Mouse (Mus musculus) T-helper 17 cell (primary cell): ENCODE data around the gene Rfx7.

Experiments
- in situ Hi-C, 2 experiments: fragments of 300-600 bp; cut with MboI, MseI; formaldehyde crosslinking; loops; 1 replicate in 1 of 2; 2 replicates in 1 of 2; pipeline ENCODE4 v1.15.1; 2025; ENCODE audit warnings: high pct_unique_total_duplicates in 2 of 2

Rfx7 gene

DNA sequence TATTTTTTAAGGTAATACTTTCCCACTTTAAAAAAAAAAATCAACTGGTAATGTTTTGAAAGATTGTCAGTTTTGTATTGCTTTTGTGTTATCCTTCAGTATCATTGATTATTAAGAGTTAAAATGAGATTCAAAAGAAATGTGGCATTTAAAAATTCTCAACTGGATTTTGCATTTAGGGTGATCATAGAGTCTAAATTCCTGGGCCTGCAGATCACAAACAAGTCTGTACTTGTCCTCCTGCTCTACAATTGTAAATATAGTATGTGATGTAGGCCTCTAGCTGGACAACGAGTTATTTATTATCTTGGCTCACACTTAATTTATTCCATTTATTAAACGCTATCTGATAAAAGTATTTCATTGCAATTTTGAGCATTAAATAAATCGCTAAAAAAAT, 3.4 kb downstream of the Rfx7 start:
- in situ Hi-C loops: loop anchor here in 1 of 2 experiments (10.0 kb wide), 1 partner anchor 419 kb away; the partner anchor contains the start of genes Dyx1c1 and Gm44503

DNA sequence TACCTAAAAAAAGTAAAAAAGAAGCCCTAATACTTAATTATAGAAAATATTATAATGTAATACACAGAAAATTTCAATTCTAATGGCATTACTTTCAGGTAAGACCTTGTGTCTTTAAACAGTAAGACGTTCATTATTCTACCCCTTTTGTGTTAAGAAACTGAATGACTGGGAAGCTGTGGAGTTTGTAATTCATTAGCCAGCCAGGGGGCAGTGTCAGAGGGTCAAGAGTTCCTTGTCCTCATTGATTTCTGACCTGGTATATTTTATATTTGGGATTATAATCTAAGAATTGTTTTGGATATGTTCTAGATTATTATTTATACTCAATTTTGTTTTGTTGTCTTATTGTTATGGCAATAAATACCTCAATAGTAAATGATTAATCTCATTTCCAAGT, 5.0 kb downstream of the Rfx7 start:
- in situ Hi-C loops: loop anchor here in 1 of 2 experiments (10.0 kb wide), 1 partner anchor 418 kb away; the partner anchor contains the start of genes Dyx1c1 and Gm44503

DNA sequence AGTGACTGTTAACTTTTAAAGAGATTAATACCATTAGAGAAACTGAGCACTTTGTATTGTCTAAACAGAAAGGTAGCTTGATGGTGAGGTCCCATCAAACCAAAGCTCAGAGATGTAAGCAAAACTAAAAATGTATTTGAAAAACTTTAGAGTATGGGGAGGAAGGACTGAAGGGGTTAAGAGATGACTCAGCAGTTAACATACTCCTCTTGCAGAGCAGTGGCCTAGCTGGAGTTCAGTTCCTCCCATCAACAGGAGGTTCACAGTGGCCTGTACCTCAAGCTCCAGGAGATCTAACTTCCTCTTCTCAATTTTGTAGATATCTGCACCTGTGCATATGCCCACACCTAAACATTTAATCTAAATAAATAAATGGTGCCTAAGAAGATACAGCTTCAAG, 11.6 kb downstream of the Rfx7 start:
- in situ Hi-C loops: no loop called here

DNA sequence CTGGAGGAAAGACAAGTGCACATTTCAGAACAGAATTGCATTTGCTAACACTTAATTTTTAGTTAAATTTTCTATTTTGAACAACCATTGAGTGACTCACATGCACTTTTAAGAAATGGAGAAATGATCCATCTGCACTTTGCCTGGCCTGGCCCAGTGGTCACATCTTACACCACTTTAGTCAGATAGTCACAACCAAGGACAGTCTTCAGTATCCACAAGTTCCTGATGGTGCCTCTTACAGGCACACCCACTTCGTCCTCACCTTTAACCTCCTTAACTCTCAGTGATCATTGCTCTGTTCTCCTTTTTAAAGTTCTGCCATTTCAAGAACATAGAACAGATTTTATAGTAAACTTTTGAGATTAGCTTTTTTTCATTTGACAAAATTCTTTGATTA, 26.7 kb downstream of the Rfx7 start:
- in situ Hi-C loops: no loop called here

DNA sequence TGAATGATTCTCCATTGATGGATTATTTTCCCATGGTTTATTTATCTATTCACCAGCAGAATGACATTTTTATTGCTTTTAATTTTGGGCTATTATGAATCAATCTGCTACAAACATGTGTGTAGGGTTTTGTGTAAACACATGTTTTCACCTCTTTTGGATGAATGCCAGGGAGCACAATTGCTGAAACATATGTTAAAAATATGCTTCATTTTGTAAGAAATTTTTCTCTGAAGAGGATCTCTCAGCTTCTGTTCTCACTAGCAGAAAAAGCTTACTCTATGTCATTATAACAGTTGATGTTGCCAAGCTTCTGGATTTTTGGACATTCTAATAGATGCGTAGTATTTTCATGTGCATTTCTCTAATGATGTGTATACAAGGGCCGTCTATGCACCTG, 28.3 kb downstream of the Rfx7 start:
- in situ Hi-C loops: no loop called here

DNA sequence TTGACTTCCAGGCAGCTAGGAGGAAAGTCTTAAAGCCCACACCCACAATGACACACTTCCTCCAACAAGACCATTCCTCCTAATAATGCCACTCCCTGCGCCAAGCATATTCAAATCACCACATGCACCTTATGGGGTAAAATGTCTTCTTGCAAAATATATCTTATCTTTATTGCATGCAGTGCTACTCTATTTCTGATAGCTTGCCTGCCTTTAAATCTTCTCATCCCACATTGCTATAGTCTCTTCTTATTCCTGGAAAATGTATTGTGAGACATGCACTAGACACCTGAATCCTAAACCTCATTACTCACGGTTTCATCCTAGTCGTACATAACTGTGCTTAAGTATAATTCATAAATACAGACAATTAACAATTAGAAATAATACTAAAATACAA, 31.2 kb downstream of the Rfx7 start:
- in situ Hi-C loops: no loop called here

DNA sequence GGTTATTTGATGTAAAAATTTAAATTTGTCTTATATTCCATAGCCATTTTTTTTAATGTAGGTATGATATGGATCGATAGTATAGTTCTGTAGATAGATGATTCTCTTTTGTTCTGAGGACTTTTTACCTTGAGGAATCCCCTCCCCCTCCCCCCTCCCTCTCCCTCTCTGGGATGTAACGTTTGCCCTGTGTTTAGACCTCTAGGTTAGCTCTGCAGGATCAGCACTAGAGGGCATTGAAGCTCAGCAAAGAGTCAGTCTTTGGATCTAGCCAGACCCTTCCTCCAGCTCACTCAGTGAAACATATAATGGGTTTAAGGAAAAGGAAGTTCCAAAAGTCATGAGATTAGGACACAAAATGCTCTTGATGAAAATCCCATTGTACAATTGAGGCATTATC, 35.1 kb downstream of the Rfx7 start:
- in situ Hi-C loops: no loop called here

DNA sequence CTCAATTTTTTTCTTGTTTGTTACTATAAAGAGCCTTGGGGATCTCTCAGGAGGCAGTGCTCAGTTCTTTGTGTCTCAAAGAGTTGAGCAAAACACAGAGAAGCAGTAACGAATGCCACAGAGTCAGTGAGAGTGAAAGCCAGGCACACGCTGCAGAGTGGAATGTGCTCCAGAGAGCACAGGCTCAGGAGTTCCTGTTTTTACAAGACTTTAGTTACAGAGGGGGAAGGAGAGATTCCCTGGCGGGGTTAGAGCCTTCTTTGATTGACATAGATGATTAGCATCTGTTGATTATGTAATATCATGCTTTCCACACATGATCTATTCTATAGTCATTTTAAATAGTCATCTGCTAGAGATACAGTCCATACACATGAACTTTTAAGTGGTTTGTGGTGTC, 48.2 kb downstream of the Rfx7 start:
- in situ Hi-C loops: no loop called here

DNA sequence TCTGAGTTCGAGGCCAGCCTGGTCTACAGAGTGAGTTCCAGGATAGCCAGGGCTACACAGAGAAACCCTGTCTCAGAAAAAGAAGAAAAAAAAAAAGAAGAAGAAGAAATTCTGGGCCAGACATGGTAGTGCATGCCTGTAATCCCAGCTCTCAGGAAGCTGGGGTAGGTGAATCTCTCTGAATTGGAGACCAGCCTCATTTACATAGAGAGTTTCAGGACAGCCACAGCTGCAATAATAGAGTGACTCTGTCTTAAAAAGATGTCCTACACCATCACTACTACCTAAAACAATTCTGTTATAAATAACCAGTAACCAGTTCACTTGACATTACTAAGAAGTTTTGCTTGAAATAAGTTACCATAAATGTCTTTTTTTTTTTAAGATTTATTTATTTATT, 58.8 kb downstream of the Rfx7 start:
- in situ Hi-C loops: loop anchor here in 1 of 2 experiments (10.0 kb wide), 1 partner anchor 1186 kb away; no protein-coding TSS in a partner anchor

DNA sequence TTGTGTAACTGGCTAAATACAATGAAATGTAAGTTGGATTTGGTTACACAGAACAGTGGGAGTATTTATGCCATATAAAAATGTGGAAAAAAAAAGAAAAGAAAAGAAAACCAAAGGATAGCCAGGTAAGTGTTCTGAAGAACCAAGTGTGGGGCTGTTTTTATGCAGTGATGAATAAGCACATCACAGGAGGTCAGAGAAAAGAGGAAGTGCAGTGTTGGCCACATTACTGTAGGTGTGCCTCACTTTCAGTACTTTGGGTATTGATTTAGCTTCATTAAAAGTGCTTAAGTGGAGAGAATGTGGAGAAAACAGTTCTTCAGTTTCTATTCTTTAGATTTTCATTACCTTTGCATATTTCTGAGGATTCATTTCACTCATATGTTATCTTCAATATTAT, 60.0 kb downstream of the Rfx7 start:
- in situ Hi-C loops: loop anchor here in 1 of 2 experiments (10.0 kb wide), 1 partner anchor 1187 kb away; no protein-coding TSS in a partner anchor

DNA sequence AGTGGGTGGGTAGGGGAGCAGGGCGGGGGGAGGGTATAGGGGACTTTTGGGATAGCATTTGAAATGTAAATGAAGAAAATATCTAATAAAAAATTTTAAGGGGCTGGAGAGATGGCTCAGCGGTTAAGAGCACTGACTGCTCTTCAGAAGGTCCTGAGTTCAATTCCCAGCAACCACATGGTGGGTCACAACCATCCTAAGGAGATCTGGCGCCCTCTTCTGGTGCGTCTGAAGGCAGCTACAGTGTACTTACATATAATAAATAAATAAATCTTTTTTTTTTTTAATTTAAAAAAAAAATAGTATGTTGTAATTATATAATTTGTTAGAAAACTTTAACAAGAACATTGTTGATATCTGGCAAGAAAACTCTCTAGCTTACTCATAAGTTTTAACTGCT, 62.6 kb downstream of the Rfx7 start:
- in situ Hi-C loops: loop anchor here in 1 of 2 experiments (10.0 kb wide), 1 partner anchor 1190 kb away; no protein-coding TSS in a partner anchor

DNA sequence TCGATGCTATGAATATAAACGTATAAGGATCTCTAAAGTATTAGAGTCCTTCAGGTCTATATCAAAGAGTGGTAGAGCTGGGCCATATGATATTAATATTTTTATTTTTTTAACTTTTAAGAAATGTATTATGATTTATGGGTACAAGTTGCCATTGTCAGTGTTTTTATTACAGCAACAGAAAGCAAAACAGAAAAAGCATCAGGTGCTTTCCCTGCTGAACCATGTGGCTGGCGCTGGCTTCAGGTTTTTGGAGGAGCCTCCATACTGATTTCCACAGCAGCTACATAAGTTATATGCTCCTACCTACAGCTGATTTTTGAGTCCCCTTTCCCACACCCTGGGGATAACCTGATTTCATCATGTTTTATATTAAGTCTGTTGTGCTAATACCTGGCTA, 68.1 kb downstream of the Rfx7 start:
- in situ Hi-C loops: no loop called here

DNA sequence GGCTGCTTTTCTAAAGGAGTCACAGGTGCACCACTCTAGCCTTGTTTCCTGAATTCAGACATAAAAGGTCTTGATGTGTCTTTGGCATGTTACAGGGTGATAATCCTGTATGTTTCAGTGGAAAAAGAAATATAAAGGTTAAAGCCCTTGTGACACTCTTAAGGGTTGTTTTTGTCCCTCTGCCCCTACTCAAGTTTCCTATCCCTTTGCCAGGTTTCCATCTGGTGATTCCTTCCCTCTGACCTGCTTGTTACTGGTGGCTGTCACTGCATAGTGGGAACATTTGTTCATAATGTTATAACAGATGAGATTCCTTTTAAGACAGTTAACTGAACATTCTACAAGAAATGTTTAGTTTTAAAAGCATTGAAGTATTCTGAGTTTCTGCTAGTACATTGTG, 77.7 kb downstream of the Rfx7 start:
- in situ Hi-C loops: no loop called here

DNA sequence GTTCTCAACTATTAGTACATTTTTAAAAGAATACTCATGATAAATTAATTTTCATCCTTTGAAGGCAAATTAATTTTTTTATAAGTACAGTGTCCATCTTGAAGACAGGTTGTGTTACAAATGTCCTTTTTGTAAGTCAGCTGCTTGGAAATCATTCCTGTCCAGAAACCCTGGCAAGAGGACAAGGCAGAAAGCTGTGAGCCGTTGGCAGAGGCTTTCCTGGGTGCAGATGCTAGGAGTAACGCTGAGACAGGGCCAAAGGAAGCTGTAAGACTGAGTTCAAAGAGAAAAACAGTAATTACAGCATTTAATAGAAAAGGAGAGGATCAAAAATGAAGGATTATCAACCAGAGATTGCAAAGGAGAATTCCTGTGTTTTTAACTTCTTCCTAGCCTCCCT, 81.8 kb downstream of the Rfx7 start:
- in situ Hi-C loops: no loop called here

DNA sequence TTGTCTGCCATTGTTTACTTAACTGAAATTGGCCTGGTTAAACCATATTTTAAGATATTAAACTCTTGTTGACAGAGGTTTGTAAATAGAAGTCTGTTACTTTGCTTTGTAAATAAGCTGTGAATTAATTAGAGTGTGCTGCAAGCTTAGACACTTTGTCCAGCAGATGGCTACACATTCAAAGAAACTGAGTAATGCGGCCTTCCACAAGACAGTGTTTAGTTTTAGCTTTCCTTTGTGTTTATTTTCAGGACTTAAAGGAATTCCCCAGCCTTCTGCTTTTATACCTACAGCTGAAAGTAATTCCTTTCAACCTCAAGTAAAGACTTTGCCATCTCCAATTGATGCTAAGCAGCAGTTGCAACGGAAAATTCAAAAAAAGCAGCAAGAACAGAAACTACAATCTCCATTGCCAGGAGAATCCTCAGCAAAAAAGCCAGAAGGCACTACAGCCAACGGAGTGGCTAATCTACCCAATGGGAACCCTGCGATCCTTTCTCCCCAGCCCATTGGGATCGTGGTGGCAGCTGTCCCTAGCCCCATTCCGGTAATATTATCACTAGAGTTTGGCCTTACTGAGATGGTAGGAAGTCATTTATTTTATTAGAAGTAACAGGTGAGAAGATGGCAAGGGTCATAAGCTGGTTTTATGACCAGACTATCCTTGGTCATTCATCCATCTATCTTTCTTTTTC, 82.9 kb downstream of the Rfx7 start:
- in situ Hi-C loops: no loop called here

DNA sequence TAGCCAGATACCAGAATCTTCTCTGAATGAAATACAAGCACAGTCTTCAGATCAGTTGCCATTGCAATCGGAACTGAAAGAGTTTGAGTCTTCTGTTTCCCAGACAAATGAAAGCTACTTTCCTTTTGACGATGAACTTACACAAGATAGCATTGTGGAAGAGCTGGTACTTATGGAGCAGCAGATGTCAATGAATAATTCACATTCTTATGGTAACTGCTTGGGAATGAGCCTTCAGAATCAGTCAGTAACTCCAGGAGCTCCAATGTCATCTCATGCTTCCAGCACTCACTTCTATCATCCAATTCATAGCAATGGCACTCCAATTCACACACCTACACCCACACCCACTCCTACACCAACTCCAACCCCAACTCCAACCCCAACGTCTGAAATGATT, 86.0 kb downstream of the Rfx7 start:
- in situ Hi-C loops: no loop called here

DNA sequence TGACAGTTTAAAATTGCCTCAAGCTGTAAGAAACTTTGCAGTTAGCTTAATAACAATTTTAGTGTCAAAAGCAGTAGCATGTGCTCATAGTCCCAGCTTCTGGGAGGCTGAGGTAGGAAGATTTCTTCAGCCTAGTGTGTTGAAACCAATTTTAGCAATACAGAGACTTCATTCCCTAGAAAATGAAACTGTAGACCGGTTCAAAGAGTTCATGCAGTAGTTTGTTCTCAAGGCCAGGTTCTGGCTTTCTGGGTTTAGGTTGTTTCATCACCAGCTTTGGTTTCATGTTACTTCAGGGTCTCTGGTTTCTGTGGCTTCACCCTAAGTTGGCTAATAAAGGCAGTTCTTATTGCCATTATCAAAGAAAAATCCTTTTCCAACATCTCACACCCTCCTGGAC, 91.6 kb downstream of the Rfx7 start:
- in situ Hi-C loops: no loop called here

DNA sequence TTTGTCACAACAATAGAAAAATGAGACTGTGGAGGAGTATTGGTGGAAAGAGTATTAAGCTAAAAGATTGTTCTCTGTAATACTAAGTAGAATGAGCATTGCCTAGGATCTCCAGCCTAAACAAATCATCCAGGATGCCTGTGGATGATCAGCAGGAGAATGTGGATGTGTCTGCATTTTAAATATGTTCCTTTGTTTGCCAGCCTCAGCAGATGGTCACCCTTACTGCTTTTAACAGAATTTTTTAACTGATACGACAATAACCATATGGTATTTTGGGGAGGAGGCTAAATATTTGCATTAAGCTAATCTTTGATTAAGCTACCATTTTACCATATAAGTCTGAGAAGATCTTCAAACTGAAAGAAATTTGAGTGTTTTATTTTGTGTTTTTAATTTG, 95.6 kb downstream of the Rfx7 start:
- in situ Hi-C loops: no loop called here

DNA sequence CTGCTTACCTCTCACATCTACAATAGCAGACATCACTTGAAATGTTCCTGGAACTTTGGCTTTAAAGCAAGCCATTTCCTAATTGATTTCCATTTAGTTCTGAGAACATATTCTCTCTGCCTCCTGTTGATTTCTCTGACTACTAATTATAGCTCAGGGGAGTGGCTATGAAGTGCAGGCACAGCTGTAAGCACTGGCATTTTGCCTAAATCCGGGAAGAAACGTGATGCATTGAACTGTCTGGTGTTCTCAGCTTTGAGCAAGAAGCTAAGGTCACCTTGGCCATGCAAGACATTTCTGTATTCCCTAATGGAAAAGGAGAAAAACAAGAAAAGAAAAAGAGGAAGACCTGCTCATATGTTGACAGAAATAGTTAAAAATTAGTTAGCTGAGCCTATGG, 96.6 kb downstream of the Rfx7 start:
- in situ Hi-C loops: no loop called here

DNA sequence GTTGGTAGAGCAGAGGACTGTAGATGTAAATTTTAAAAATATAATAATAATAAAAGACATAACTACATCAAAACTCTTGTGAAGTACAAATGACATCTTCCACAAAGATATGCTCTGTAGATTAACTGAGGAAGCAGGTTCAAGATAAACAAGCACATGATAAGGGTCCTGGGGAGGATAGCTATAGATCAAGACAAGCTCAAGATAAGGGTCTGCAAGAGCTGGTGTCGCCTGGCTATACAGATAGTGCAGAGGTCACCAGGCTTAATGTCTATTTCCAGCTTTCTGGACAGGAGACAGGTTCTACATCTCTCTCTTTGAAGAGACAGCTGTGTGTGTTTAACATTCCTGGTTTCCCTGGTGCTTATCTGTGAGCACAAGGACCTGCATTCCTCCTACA, 100.2 kb downstream of the Rfx7 start:
- in situ Hi-C loops: no loop called here

DNA sequence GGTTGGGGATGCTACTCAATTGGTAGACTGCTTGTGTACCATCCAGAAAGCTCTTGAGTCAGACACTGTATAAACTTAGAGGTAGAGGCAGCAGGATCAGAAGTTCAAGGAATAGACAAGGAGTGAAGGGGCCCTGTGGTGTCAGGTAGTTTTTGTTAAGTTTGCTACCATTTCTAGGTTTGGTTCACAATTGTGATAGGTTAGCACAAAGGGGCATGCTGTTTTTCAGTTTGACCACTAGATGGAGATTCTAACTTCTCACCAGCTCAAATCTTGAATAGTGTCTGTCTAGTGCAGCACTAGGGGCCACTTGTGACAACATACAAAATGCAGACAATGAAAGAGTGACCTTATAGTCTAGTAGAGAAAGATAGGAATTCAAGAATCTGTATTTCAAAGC, 103.1 kb downstream of the Rfx7 start:
- in situ Hi-C loops: no loop called here

DNA sequence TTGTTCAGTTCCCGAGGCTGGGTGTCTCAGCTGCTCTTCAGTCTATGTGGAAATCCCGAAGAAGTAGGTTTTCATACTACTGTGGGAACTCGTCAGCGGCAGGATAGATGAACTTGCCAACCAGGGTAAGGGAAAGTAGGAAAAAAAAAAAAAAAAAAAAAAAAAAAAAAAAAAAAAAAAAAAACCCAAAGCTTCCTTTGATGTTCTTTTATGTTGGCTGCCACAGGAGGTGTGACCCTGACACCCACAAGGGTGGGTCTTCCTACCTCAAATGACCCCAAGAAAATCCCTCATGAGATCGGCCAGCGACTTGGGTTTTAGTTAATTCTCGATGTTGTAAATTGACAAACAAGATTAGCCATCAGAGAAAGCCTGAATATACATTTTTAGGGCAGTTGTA, 104.5 kb downstream of the Rfx7 start:
- in situ Hi-C loops: no loop called here

DNA sequence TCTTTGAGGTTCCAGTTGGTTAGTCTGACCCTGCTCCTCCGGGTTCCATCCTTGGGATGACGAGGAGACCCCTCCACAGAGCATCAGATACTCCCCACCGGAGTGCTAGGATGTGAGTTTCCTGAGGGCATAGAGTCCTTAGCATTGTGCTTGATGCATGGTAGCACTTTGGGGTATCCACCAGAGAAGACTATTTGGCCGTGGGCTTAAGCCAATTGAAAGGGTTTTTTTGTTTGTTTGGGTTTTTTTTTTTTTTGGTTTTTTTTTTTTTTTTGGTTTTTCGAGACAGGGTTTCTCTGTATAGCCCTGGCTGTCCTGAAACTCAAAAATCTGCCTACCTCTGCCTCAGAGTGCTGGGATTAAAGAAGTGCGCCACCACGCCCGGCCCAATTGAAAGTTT, 105.2 kb downstream of the Rfx7 start:
- in situ Hi-C loops: no loop called here
